Mouse (Mus musculus) right cerebral cortex, postnatal 25 days (tissue): ENCODE measurements around the gene Daam1.
"Not testable (repeated sequence)": the region's sequence is repeated elsewhere in the genome, so short reads cannot be mapped to it uniquely, and the experiment has no call there.

ENCODE experiments used
- DNase-seq: peaks from one replicate; pipeline ENCODE4 v3.0.0; 2022

The Daam1 gene

GRCm38 (mm10) chr12:71835966-71836668, 5.2 kb downstream of the Daam1 start:
- no peak for DNase-seq

- no peak for DNase-seq
Measured at GRCm38 (mm10) chr12:71836776-71837175, 5.9 kb downstream of the Daam1 start.

GRCm38 (mm10) chr12:71837576-71837975, 6.7 kb downstream of the Daam1 start:
- DNase-seq: no peak

GRCm38 (mm10) chr12:71838230-71838629, 7.4 kb downstream of the Daam1 start:
- DNase-seq: no peak

- no peak for DNase-seq
Measured at GRCm38 (mm10) chr12:71839653-71840052, 8.8 kb downstream of the Daam1 start.

GRCm38 (mm10) chr12:71840430-71841186, 9.7 kb downstream of the Daam1 start:
- no peak for DNase-seq

- no peak for DNase-seq
Measured at GRCm38 (mm10) chr12:71842006-71842405, 11.1 kb downstream of the Daam1 start.

- DNase-seq: no peak
Measured at GRCm38 (mm10) chr12:71842588-71842987, 11.7 kb downstream of the Daam1 start.

- DNase-seq: no peak
Measured at GRCm38 (mm10) chr12:71845486-71845885, 14.6 kb downstream of the Daam1 start.

GRCm38 (mm10) chr12:71846416-71846815, 15.5 kb downstream of the Daam1 start:
- DNase-seq: not testable (repeated sequence)

- not testable (repeated sequence) for DNase-seq
Measured at GRCm38 (mm10) chr12:71847024-71847423, 16.1 kb downstream of the Daam1 start.

- no peak for DNase-seq
Measured at GRCm38 (mm10) chr12:71847617-71848016, 16.7 kb downstream of the Daam1 start.

GRCm38 (mm10) chr12:71848037-71848776, 17.3 kb downstream of the Daam1 start:
- DNase-seq: no peak

- no peak for DNase-seq
Measured at GRCm38 (mm10) chr12:71849051-71849450, 18.2 kb downstream of the Daam1 start.

- no peak for DNase-seq
Measured at GRCm38 (mm10) chr12:71850135-71850534, 19.3 kb downstream of the Daam1 start.

- no peak for DNase-seq
Measured at GRCm38 (mm10) chr12:71852678-71853077, 21.8 kb downstream of the Daam1 start.

- no peak for DNase-seq
Measured at GRCm38 (mm10) chr12:71853694-71854093, 22.8 kb downstream of the Daam1 start.

- no peak for DNase-seq
Measured at GRCm38 (mm10) chr12:71854191-71854590, 23.3 kb downstream of the Daam1 start.

GRCm38 (mm10) chr12:71855730-71856479, 25.0 kb downstream of the Daam1 start:
- peak; percentile 29 for DNase-seq

- DNase-seq: no peak
Measured at GRCm38 (mm10) chr12:71856480-71856754, 25.5 kb downstream of the Daam1 start.

- no peak for DNase-seq
Measured at GRCm38 (mm10) chr12:71859096-71859495, 28.2 kb downstream of the Daam1 start.

GRCm38 (mm10) chr12:71863846-71864543, 33.1 kb downstream of the Daam1 start:
- DNase-seq: no peak

- DNase-seq: no peak
Measured at GRCm38 (mm10) chr12:71864544-71864897, 33.6 kb downstream of the Daam1 start.
